Mouse (Mus musculus) hindbrain, embryonic 13.5 days (tissue): ENCODE results near the gene Ech1. TPM values are rescaled to one million over a fixed set of nuclear protein-coding genes. Genes with fewer than 3 reads are reported as not detected.
A peak's percentile ranks its signal among the peaks of the same experiment; 100 is the strongest.

Experiments used
- ATAC-seq: fragments of 200-750 bp; cut with Nextera tagmentation; 2 replicates; pipeline ENCODE4 v1.8.0; 2017; ENCODE audit warnings: moderate TSS enrichment; ENCODE audit not compliant: low FRiP score
- H3K27ac ChIP-seq: fragments of 300-500 bp; sonication (generic); 2 replicates; pipeline ENCODE4 v1.5.1; 2015; ENCODE audit warnings: inconsistent platforms, mild to moderate bottlenecking, moderate library complexity
- H3K27me3 ChIP-seq: fragments of 300-500 bp; sonication (generic); 2 replicates; pipeline ENCODE4 v1.6.1; 2015; ENCODE audit warnings: mild to moderate bottlenecking, inconsistent platforms
- H3K36me3 ChIP-seq: fragments of 300-500 bp; sonication (generic); 2 replicates; pipeline ENCODE4 v1.6.1; 2015; ENCODE audit warnings: mild to moderate bottlenecking, inconsistent platforms
- H3K4me1 ChIP-seq: fragments of 300-500 bp; sonication (generic); replicated peaks from 2 replicates; pipeline ENCODE4 v1.6.1; 2015; ENCODE audit warnings: inconsistent platforms
- H3K4me2 ChIP-seq: fragments of 300-500 bp; sonication (generic); 2 replicates; pipeline ENCODE4 v1.6.1; 2015; ENCODE audit warnings: inconsistent platforms, mild to moderate bottlenecking, moderate library complexity
- H3K4me3 ChIP-seq: fragments of 300-500 bp; sonication (generic); 2 replicates; pipeline ENCODE4 v1.5.1; 2015; ENCODE audit warnings: mild to moderate bottlenecking, inconsistent platforms
- H3K9ac ChIP-seq: fragments of 300-500 bp; sonication (generic); 2 replicates; pipeline ENCODE4 v1.6.1; 2015; ENCODE audit warnings: mild to moderate bottlenecking, inconsistent platforms
- H3K9me3 ChIP-seq: fragments of 300-500 bp; sonication (generic); 2 replicates; pipeline ENCODE4 v1.6.1; 2016; ENCODE audit warnings: inconsistent platforms
- WGBS: fragments of 180-500 bp; shearing (Covaris S2); methylation state at CpG from one replicate; pipeline ENCODE4 v1.1.7; 2015; 5-methylcytosine and 5-hydroxymethylcytosine counted together
- polyA plus RNA-seq: library from polyadenylated mRNA; unstranded; fragments of >200 nt; fragmentation: Nextera tagmentation; extraction: Ambion mirVana; gene quantifications from 2 replicates; pipeline ENCODE4 v1.2.1, GENCODE M21; 2015

Ech1 gene
- polyA plus RNA-seq, 1 experiment from 2014 or later = 87.5 TPM

GRCm38 (mm10) chr7:28816920-28817319, 8.1 kb upstream of the Ech1 start:
- no peak overlapping the region for H3K4me3 ChIP-seq
- H3K9me3 ChIP-seq = no peaks in the 10 kb centered on the region
- no peak for ATAC-seq
- 92% methylated on average over 10 of the region's 10 CpGs for WGBS
- peak overlapping the region; percentile 21; the same call in 1 of the 2 replicates for H3K9ac ChIP-seq
- no peak overlapping the region for H3K27ac ChIP-seq
- H3K36me3 ChIP-seq = peaks cover 98% of the 10 kb centered on the region
- H3K27me3 ChIP-seq = no peaks in the 10 kb centered on the region
- no peak overlapping the region for H3K4me2 ChIP-seq
- H3K4me1 ChIP-seq = peaks cover 87% of the 10 kb centered on the region

- no peak overlapping the region for H3K4me3 ChIP-seq
- peaks cover 81% of the 10 kb centered on the region for H3K4me1 ChIP-seq
- H3K9ac ChIP-seq = peak overlapping the region; percentile 21; the same call in 1 of the 2 replicates
- H3K27ac ChIP-seq = 0 out of 2 replicates have a peak overlapping the region, but pooled peaks have one; percentile 19
- H3K36me3 ChIP-seq = peaks cover 98% of the 10 kb centered on the region
- no peaks in the 10 kb centered on the region for H3K9me3 ChIP-seq
- 73% methylated on average over 6 of the region's 6 CpGs for WGBS
- no peaks in the 10 kb centered on the region for H3K27me3 ChIP-seq
- no peak for ATAC-seq
- H3K4me2 ChIP-seq = peak overlapping the region; percentile 1; the same call in 1 of the 2 replicates
These were observed 7.5 kb upstream of the Ech1 start for GRCm38 (mm10) chr7:28817524-28817923.

- H3K4me2 ChIP-seq = no peak overlapping the region
- H3K27ac ChIP-seq = 0 out of 2 replicates have a peak overlapping the region, but pooled peaks have one; percentile 19
- 78% methylated on average over 4 of the region's 4 CpGs for WGBS
- peaks cover 98% of the 10 kb centered on the region for H3K36me3 ChIP-seq
- H3K9ac ChIP-seq = peak overlapping the region; percentile 21; the same call in 1 of the 2 replicates
- no peaks in the 10 kb centered on the region for H3K27me3 ChIP-seq
- H3K4me3 ChIP-seq = no peak overlapping the region
- H3K9me3 ChIP-seq = no peaks in the 10 kb centered on the region
- H3K4me1 ChIP-seq = peaks cover 77% of the 10 kb centered on the region
- no peak for ATAC-seq
These were observed 7.1 kb upstream of the Ech1 start for GRCm38 (mm10) chr7:28817957-28818356.

GRCm38 (mm10) chr7:28818436-28818835, 6.6 kb upstream of the Ech1 start:
- no peak overlapping the region for H3K27ac ChIP-seq
- no peak overlapping the region for H3K4me2 ChIP-seq
- peaks cover 72% of the 10 kb centered on the region for H3K4me1 ChIP-seq
- H3K9me3 ChIP-seq = no peaks in the 10 kb centered on the region
- no peak for ATAC-seq
- 0 out of 2 replicates have a peak overlapping the region, but pooled peaks have one; percentile 21 for H3K9ac ChIP-seq
- H3K36me3 ChIP-seq = peaks cover 95% of the 10 kb centered on the region
- WGBS = 81% methylated on average over 18 of the region's 18 CpGs
- H3K27me3 ChIP-seq = no peaks in the 10 kb centered on the region
- no peak overlapping the region for H3K4me3 ChIP-seq

- no peak overlapping the region for H3K27ac ChIP-seq
- no peak for ATAC-seq
- 83% methylated on average over 4 of the region's 4 CpGs for WGBS
- H3K4me2 ChIP-seq = no peak overlapping the region
- H3K36me3 ChIP-seq = peaks cover 90% of the 10 kb centered on the region
- H3K4me1 ChIP-seq = peaks cover 67% of the 10 kb centered on the region
- no peaks in the 10 kb centered on the region for H3K27me3 ChIP-seq
- H3K9me3 ChIP-seq = no peaks in the 10 kb centered on the region
- no peak overlapping the region for H3K9ac ChIP-seq
- H3K4me3 ChIP-seq = no peak overlapping the region
These were observed 6.1 kb upstream of the Ech1 start for GRCm38 (mm10) chr7:28818861-28819452.

- Histone ChIP-seq H3K9ac (peak overlapping the region; percentile 49; the same call in 1 of the 2 replicates), H3K27ac (peak overlapping the region; percentile 76), H3K9me3 (no peaks in the 10 kb centered on the region), H3K36me3 (peaks cover 84% of the 10 kb centered on the region), H3K27me3 (no peaks in the 10 kb centered on the region), H3K4me2 (no peak overlapping the region), H3K4me3 (no peak overlapping the region), H3K4me1 (peaks cover 67% of the 10 kb centered on the region)
- no peak for ATAC-seq
- WGBS = 74% methylated on average over 4 of the region's 4 CpGs
These were observed 5.4 kb upstream of the Ech1 start for GRCm38 (mm10) chr7:28819571-28819970.

- WGBS = 35% methylated on average over 12 of the region's 12 CpGs
- H3K27me3 ChIP-seq = no peaks in the 10 kb centered on the region
- H3K9me3 ChIP-seq = no peaks in the 10 kb centered on the region
- peak overlapping the region; percentile 76 for H3K27ac ChIP-seq
- peaks cover 64% of the 10 kb centered on the region for H3K4me1 ChIP-seq
- no peak overlapping the region for H3K4me2 ChIP-seq
- ATAC-seq = no peak
- peaks cover 73% of the 10 kb centered on the region for H3K36me3 ChIP-seq
- H3K9ac ChIP-seq = 0 out of 2 replicates have a peak overlapping the region, but pooled peaks have one; percentile 49
- H3K4me3 ChIP-seq = no peak overlapping the region
These were observed 4.4 kb upstream of the Ech1 start for GRCm38 (mm10) chr7:28820358-28821260.

- WGBS = 45% methylated on average over 10 of the region's 10 CpGs
- Histone ChIP-seq H3K9ac (no peak overlapping the region), H3K27me3 (no peaks in the 10 kb centered on the region), H3K27ac (peak overlapping the region; percentile 76), H3K4me2 (no peak overlapping the region), H3K36me3 (peaks cover 66% of the 10 kb centered on the region), H3K9me3 (no peaks in the 10 kb centered on the region), H3K4me1 (peaks cover 64% of the 10 kb centered on the region), H3K4me3 (no peak overlapping the region)
- ATAC-seq = no peak
These were observed 3.7 kb upstream of the Ech1 start for GRCm38 (mm10) chr7:28821261-28821831.

- no peaks in the 10 kb centered on the region for H3K9me3 ChIP-seq
- H3K27me3 ChIP-seq = no peaks in the 10 kb centered on the region
- WGBS = 56% methylated on average over 1 of the region's 1 CpGs
- H3K4me3 ChIP-seq = no peak overlapping the region
- peaks cover 52% of the 10 kb centered on the region for H3K4me1 ChIP-seq
- peaks cover 54% of the 10 kb centered on the region for H3K36me3 ChIP-seq
- H3K4me2 ChIP-seq = no peak overlapping the region
- no peak for ATAC-seq
- H3K27ac ChIP-seq = 0 out of 2 replicates have a peak overlapping the region, but pooled peaks have one; percentile 3
- H3K9ac ChIP-seq = no peak overlapping the region
These were observed 2.5 kb upstream of the Ech1 start for GRCm38 (mm10) chr7:28822556-28822955.

GRCm38 (mm10) chr7:28822993-28823903, 1.8 kb upstream of the Ech1 start:
- Histone ChIP-seq H3K36me3 (peaks cover 47% of the 10 kb centered on the region), H3K9ac (no peak overlapping the region), H3K27ac (peak overlapping the region; percentile 9; the same call in 1 of the 2 replicates), H3K4me3 (no peak overlapping the region), H3K4me2 (no peak overlapping the region), H3K9me3 (no peaks in the 10 kb centered on the region), H3K4me1 (peaks cover 45% of the 10 kb centered on the region), H3K27me3 (no peaks in the 10 kb centered on the region)
- ATAC-seq = no peak
- 66% methylated on average over 10 of the region's 10 CpGs for WGBS

- peak overlapping the region; percentile 84; the same call in 1 of the 2 replicates for H3K27ac ChIP-seq
These were observed 1.1 kb upstream of the Ech1 start for GRCm38 (mm10) chr7:28823932-28824331.

More at GRCm38 (mm10) chr7:28823932-28824331, 1.1 kb upstream of the Ech1 start:
- no peak overlapping the region for H3K9ac ChIP-seq
- no peak for ATAC-seq
- no peaks in the 10 kb centered on the region for H3K27me3 ChIP-seq
- peaks cover 40% of the 10 kb centered on the region for H3K36me3 ChIP-seq
- H3K9me3 ChIP-seq = no peaks in the 10 kb centered on the region
- 43% methylated on average over 2 of the region's 2 CpGs for WGBS
- H3K4me1 ChIP-seq = peaks cover 41% of the 10 kb centered on the region
- H3K4me3 ChIP-seq = no peak overlapping the region
- no peak overlapping the region for H3K4me2 ChIP-seq
